Mouse (Mus musculus): ENCODE results near the gene Vat1. TPM values are rescaled to one million over a fixed set of nuclear protein-coding genes. Genes with fewer than 3 reads are reported as not detected.
"Not testable (repeated sequence)": the region's sequence is repeated elsewhere in the genome, so short reads cannot be mapped to it uniquely, and the experiment has no call there.

Vat1 gene
- total RNA-seq, 2 experiments from 2014 or later, result 66.2 to 85.8 TPM

DNA sequence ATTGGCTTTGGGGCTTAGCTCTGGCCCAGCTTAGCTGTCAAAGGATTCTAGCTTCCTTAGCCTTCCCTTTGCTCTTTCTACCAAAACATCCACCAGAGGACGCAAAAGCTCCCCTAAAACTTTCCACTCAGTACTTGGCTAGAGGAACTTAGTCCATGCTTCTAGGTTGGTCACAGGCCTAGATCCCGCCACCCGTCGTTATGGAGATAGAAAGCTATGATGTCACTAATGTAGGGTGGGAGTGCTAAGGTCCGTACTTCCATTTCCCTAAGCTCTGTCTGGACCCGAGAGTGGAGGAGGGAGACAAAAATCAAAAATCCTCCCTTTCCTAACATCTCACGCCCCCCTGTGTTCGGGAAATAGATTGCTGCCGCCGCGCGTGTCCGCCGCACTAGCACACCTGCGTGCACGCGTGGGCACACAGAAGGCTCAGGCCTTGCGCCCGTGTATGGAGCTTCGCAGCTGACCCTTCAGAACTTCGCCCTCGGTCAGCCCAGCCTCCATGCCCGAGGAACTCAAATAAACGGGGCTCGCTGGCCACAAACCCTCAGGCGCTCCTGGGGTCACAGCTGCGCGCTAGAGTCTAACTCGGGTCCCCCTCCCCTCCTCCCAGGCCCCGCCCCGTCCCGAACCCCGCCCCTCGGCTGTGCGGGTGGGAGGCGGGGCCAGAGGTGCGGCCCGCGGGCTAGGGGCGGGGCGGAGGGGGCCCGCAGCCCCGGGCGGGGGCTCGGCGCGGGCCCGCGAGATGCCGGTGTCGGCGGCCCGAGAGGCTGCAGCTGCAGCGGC is 1.6 kb upstream of the Vat1 start:
- ATAC-seq (replicated peaks; ENCODE audit: poor library complexity, severe bottlenecking), result peak; percentile 44

GRCm38 (mm10) chr11:101466552-101466950 is 521 bp upstream of the Vat1 start:
- not testable (repeated sequence) for ATAC-seq (replicated peaks; ENCODE audit: poor library complexity, severe bottlenecking)

- peak; percentile 26 for ATAC-seq (replicated peaks; ENCODE audit: poor library complexity, severe bottlenecking)
Observed at GRCm38 (mm10) chr11:101465101-101465868, 745 bp downstream of the Vat1 start.

GRCm38 (mm10) chr11:101464211-101465100 is 1.6 kb downstream of the Vat1 start, which contains the start of gene Rnd2:
Gene Rnd2, plus strand, starts transcription at chr11:101464999.
- ATAC-seq (replicated peaks; ENCODE audit: poor library complexity, severe bottlenecking), result peak; percentile 13

GRCm38 (mm10) chr11:101462583-101463440 is 3.2 kb downstream of the Vat1 start:
- peak; percentile 23 for ATAC-seq (replicated peaks; ENCODE audit: poor library complexity, severe bottlenecking)

- ATAC-seq (replicated peaks; ENCODE audit: poor library complexity, severe bottlenecking), result no peak
Observed at GRCm38 (mm10) chr11:101462141-101462540, 3.9 kb downstream of the Vat1 start.

DNA sequence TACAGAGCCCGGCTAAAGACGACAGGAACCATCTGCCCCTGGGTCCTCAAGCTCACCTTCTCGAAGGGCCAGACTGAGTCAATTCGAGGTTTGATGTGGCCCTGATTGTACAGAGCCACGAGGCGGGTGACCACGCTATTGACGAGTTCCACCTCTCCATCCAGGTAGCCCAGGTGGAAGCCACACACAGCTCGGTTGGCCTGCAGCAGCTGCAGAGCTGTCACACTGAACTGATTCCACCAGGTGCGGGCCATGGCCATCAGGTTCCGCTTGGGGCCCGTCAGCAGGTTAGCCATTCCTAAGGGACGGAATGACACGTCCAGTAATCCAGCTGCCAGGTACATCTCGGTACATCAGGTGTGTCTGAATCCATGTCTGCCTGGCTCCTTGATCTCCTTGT is 5.7 kb downstream of the Vat1 start:
- ATAC-seq (replicated peaks; ENCODE audit: poor library complexity, severe bottlenecking), result no peak

DNA sequence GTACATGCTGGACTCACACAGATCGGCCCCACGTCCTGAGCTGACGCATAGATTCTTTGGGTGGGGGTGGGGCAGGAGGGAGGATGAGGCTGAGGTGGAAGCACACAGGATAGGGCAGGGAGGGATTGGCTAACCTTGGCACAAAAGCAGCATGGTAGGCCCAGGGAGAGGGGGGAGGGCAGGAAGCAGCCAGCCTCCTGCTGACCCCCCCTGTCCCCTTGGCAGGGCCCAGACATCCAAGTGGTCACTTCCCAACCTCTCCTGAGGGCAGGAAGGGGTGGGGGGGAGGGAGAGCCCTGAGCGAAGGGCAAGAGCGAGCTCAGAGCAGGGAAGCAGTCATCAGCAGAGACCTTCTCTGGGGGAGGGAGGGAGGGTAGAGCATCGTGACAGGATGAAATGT is 6.3 kb downstream of the Vat1 start:
- ATAC-seq (replicated peaks; ENCODE audit: poor library complexity, severe bottlenecking), result no peak

DNA sequence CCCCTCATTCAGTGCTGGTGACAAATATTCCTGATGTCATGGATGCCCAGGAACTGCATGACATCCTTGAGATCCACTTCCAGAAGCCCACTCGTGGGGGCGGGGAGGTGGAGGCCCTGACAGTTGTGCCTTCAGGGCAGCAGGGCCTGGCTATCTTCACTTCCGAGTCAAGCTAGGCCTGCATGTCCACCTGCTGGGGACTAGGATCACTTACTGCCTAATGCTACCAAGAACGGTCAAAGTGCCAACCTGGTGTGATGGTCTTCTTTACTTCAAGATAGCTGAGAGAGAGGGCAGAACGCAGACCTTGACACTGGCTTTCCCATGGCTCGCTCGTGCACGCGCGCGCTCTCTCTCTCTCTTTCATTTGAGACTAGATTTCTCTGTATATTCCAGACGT is 7.8 kb downstream of the Vat1 start:
- no peak for ATAC-seq (replicated peaks; ENCODE audit: poor library complexity, severe bottlenecking)

DNA sequence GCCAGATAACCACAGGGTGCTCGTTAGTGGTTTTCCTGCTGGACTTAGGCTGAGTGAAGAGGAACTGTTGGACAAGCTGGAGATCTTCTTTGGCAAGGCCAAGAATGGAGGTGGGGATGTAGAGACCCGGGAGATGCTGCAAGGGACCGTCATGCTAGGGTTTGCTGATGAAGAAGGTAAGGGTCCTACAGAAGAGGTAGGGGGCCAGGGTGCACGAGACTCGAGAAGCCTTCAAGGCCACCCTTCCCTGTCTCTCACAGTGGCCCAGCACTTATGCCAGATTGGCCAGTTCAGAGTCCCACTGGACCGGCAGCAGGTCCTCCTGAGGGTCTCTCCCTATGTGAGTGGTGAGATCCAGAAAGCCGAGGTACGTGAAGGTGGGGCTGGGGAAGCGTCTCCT is 8.4 kb downstream of the Vat1 start:
- no peak for ATAC-seq (replicated peaks; ENCODE audit: poor library complexity, severe bottlenecking)

- no peak for ATAC-seq (replicated peaks; ENCODE audit: poor library complexity, severe bottlenecking)
Observed at GRCm38 (mm10) chr11:101455627-101456026, 10.4 kb downstream of the Vat1 start.

- no peak for ATAC-seq (replicated peaks; ENCODE audit: poor library complexity, severe bottlenecking)
Observed at GRCm38 (mm10) chr11:101454702-101455101, 11.3 kb downstream of the Vat1 start.

DNA sequence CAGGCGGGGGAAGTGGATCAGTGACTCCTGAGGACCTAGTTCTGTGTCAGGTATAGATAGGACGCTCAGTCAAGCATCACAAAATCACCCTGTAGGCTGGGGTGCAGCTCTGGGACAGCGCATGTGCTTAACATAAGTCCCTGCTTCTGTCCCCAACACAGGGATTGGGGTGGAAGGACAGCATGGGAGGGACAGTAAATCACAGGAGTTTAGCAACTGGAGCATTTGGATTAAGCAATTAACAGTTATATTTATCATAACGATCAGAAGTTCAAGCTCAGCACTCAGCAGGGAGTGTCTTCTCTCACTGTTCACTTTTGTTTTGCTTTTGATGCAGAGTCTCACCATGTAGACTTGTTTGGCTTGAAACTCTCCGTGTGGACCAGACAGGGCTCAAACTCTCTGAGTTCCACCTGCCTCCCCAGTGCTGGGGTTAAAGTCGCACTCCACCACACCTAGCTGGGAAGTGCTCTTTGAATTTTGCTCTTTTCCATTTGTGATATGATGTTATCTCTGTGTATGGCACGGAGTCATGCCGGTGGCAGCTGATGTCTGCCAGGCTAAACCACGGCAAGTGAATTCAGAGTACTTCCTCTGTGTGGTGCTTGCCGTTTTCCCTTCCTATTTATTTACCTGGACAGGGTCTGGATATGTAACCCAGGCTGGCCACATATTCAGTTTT is 13.8 kb downstream of the Vat1 start:
- no peak for ATAC-seq (replicated peaks; ENCODE audit: poor library complexity, severe bottlenecking)

DNA sequence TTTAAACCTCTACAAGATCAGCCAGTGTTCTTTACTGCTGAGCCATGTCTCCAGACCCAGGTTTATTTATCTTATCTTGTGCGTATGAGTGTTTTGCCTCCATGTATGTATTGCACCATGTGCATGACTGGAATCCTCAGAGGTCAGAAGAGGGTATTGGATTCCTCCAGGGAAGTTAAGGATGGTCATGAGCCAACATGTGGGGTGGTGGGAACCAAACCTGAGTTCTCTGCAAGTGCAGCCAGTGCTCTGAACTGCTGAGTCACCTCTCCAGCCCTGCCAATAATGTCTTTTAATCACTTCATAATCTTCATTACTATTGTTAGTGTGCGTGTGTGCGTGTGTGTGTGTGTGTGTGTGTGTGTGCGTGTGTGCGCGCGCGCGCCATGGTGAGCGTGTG is 14.5 kb downstream of the Vat1 start:
- ATAC-seq (replicated peaks; ENCODE audit: poor library complexity, severe bottlenecking), result no peak

DNA sequence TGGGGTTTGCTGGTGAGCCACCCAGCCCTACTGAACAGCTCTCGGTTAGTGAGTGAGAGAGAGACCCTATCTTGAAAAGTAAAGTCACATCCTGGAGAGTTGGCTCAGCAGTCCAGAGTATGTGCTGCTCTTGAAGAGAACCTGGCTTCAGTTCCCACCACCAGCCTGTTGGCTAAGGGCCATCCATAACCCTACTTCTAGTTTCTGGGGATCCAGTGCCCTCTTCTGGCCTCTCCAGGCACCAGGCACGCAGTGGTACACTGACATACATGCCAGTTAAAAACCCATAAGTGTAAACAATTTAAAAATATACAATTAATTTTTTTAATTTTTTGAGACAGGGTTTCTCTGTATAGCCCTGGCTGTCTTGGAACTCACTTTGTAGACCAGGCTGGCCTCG is 15.6 kb downstream of the Vat1 start:
- peak; percentile 49 for ATAC-seq (replicated peaks; ENCODE audit: poor library complexity, severe bottlenecking)

DNA sequence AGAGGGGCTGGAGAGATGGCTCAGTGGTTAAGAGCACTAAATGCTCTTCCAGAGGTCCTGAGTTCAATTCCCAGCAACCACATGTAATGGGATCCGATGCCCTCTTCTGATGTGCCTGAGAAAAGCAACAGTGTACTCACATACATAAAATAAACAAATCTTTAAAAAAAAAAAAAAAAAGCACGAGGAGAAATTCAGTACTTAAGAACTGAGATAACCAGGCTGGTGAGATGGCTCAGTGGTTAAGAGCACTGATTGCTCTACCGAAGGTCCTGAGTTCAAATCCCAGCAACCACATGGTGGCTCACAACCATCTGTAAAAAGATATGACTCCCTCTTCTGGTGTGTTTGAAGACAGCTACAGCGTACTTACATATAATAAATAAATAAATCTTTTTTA is 16.4 kb downstream of the Vat1 start:
- not testable (repeated sequence) for ATAC-seq (replicated peaks; ENCODE audit: poor library complexity, severe bottlenecking)

DNA sequence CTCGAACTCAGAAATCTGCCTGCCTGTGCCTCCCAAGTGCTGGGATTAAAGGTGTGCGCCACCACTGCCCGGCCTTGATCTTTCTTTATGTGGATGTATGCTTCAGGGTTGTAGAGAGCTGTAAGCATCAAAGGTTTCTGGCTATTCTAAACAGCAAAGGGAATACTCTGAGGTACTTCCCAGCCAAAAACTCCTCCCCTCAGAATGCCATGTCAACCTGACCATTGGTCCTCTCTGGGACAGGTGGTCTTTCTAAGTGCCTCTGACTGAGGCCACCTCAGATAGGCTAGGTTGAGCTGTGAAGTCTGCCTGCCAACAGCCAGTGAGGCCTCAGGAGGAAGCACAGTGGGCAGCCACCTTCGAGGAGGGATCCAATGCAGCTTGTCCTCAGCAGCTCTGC is 17.1 kb downstream of the Vat1 start:
- ATAC-seq (replicated peaks; ENCODE audit: poor library complexity, severe bottlenecking), result peak; percentile 28

- peak; percentile 89 for ATAC-seq (replicated peaks; ENCODE audit: poor library complexity, severe bottlenecking)
Observed at GRCm38 (mm10) chr11:101448274-101448746, 17.7 kb downstream of the Vat1 start, which contains the start of gene Ifi35. Gene Ifi35, plus strand, starts transcription at chr11:101448407.

- ATAC-seq (replicated peaks; ENCODE audit: poor library complexity, severe bottlenecking), result no peak
Observed at GRCm38 (mm10) chr11:101447786-101448185, 18.2 kb downstream of the Vat1 start.

Data from granulocyte monocyte progenitor cell, adult 5-6 weeks (primary cell).